ENCODE assay signal across 16 mouse cellular contexts in the genomic region with DNA sequence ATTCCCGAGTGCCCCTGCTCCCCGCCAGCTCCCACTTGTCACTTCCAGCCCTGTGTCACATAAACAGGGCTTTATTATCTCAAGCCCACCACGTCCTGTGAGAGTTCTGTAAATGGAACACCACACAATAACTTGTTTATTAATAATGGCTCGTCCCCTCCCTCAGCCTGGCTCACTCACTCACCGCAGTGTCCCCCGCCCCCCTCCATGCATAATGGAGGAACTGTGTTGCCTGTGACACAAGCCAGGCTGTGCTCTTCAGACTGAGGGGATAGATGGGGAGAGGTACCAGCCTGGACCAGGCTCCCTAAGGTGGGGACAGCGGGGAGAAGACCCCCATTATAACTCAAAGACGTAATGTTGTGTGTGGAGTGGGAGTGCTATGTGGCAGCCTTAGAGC. TPM values are rescaled to one million over a fixed set of nuclear protein-coding genes. Genes with fewer than 3 reads are reported as not detected.
A peak's percentile ranks its signal among the peaks of the same experiment; 100 is the strongest.
DNase-seq lines count a peak whose midpoint lies in the region; ATAC-seq and TF ChIP-seq lines count a peak whose summit lies in the region.
"Had no signal": no experiment of that assay in that cellular context is flagged by ENCODE, and none has a peak within 500 bp of the region (broad histone marks: within the 10 kb centered on the region; RNA-seq: fewer than 3 reads in every experiment).

No protein-coding gene starts in this region.

- no peak overlapping the region for H3K9ac ChIP-seq in heart, embryonic 16.5 days (ENCODE audit: low read length)
- H3K9ac ChIP-seq in heart, adult 2 months (ENCODE audit: low read depth, low read length): no peak overlapping the region
- H3K9ac ChIP-seq in hindbrain, embryonic 12.5 days: no peak overlapping the region
- H3K9ac ChIP-seq in neural tube, embryonic 15.5 days (replicated peaks): no peak overlapping the region
- H3K9ac ChIP-seq: heart, embryonic 15.5 days; intestine, embryonic 15.5 days had no signal

- TF ChIP-seq CTCF in heart, adult 2 months (IDR thresholded peaks at IDR 0.05): no peak

- no peak for ATAC-seq in heart, embryonic 16.5 days (replicated peaks; ENCODE audit: extremely low read depth, insufficient read depth, low FRiP score)
- peak; percentile 51; the same call in 1 of the 2 replicates for ATAC-seq in hindbrain, embryonic 12.5 days (ENCODE audit: low FRiP score)
- ATAC-seq in neural tube, embryonic 15.5 days (ENCODE audit: low FRiP score): peak; percentile 26; the same call in 1 of the 2 replicates
- ATAC-seq: intestine, embryonic 15.5 days had no signal

- no peak overlapping the region for H3K4me3 ChIP-seq in heart, embryonic 16.5 days (ENCODE audit: low read length)
- no peak overlapping the region for H3K4me3 ChIP-seq in heart, adult 2 months
- no peak overlapping the region for H3K4me3 ChIP-seq in hindbrain, embryonic 12.5 days
- H3K4me3 ChIP-seq in neural tube, embryonic 15.5 days (replicated peaks): no peak overlapping the region
- H3K4me3 ChIP-seq: heart, embryonic 15.5 days; intestine, embryonic 15.5 days had no signal

- H3K36me3 ChIP-seq in heart, embryonic 16.5 days (ENCODE audit: control insufficient read depth, insufficient read depth): no peaks in the 10 kb centered on the region
- H3K36me3 ChIP-seq in heart, adult 2 months (ENCODE audit: control insufficient read depth, insufficient read depth, low read length): no peaks in the 10 kb centered on the region
- H3K36me3 ChIP-seq in hindbrain, embryonic 12.5 days: no peaks in the 10 kb centered on the region
- no peaks in the 10 kb centered on the region for H3K36me3 ChIP-seq in neural tube, embryonic 15.5 days
- H3K36me3 ChIP-seq: heart, embryonic 15.5 days; intestine, embryonic 15.5 days had no signal

- 0 out of 2 replicates have a peak overlapping the region, but pooled peaks have one; percentile 20 for H3K4me2 ChIP-seq in heart, embryonic 16.5 days (ENCODE audit: low read depth, low read length)
- H3K4me2 ChIP-seq in hindbrain, embryonic 12.5 days (replicated peaks): peak overlapping the region; percentile 19; the same call in 1 of the 2 replicates
- no peak overlapping the region for H3K4me2 ChIP-seq in neural tube, embryonic 15.5 days
- H3K4me2 ChIP-seq: heart, embryonic 15.5 days; intestine, embryonic 15.5 days had no signal

- no peak for DNase-seq in heart, adult 2 months
- peak; percentile 69 for DNase-seq in retina, postnatal 1 day
- no peak for DNase-seq in retina, embryonic 14.5 days (ENCODE audit: low spot score)
- DNase-seq in adrenal gland, adult (ENCODE audit: inconsistent age in 2 of 2, low spot score in 1 of 2): no peak
- DNase-seq in adrenal gland, postnatal 36 days: no peak
- DNase-seq: cerebellum, adult 9-10 months; gastrocnemius, postnatal 10 days; liver; lung, adult 2 months had no signal

- H3K27ac ChIP-seq in heart, embryonic 16.5 days (ENCODE audit: low read length): no peak overlapping the region
- no peak overlapping the region for H3K27ac ChIP-seq in heart, adult 2 months
- H3K27ac ChIP-seq in hindbrain, embryonic 12.5 days: peak overlapping the region; percentile 37
- no peak overlapping the region for H3K27ac ChIP-seq in neural tube, embryonic 15.5 days (replicated peaks)
- H3K27ac ChIP-seq: heart, embryonic 15.5 days; intestine, embryonic 15.5 days; kidney, postnatal 0 days; macrophage had no signal

- H3K4me1 ChIP-seq in heart, embryonic 16.5 days (ENCODE audit: control insufficient read depth, insufficient read depth, low read length): no peaks in the 10 kb centered on the region
- no peaks in the 10 kb centered on the region for H3K4me1 ChIP-seq in heart, adult 2 months (ENCODE audit: control insufficient read depth, insufficient read depth, low read length)
- peaks cover 58% of the 10 kb centered on the region for H3K4me1 ChIP-seq in hindbrain, embryonic 12.5 days
- H3K4me1 ChIP-seq in neural tube, embryonic 15.5 days: peaks cover 42% of the 10 kb centered on the region
- H3K4me1 ChIP-seq: heart, embryonic 15.5 days; intestine, embryonic 15.5 days had no signal

- H3K9me3 ChIP-seq in heart, embryonic 16.5 days (replicated peaks; ENCODE audit: control insufficient read depth, low read length): no peaks in the 10 kb centered on the region
- H3K9me3 ChIP-seq in hindbrain, embryonic 12.5 days (replicated peaks): no peaks in the 10 kb centered on the region
- H3K9me3 ChIP-seq in neural tube, embryonic 15.5 days (replicated peaks): no peaks in the 10 kb centered on the region
- H3K9me3 ChIP-seq: heart, embryonic 15.5 days; intestine, embryonic 15.5 days had no signal

- 0 out of 2 replicates have a peak, but pooled peaks cover 12% of the 10 kb centered on the region for H3K27me3 ChIP-seq in heart, embryonic 16.5 days (ENCODE audit: control insufficient read depth, insufficient read depth, low read length)
- H3K27me3 ChIP-seq in heart, adult 2 months (ENCODE audit: control insufficient read depth, insufficient read depth, low read length): no peaks in the 10 kb centered on the region
- H3K27me3 ChIP-seq in hindbrain, embryonic 12.5 days: no peaks in the 10 kb centered on the region
- H3K27me3 ChIP-seq in neural tube, embryonic 15.5 days (replicated peaks): no peaks in the 10 kb centered on the region
- H3K27me3 ChIP-seq: intestine, embryonic 15.5 days had no signal

- no peaks in the 10 kb centered on the region for H3K79me2 ChIP-seq in heart, adult 2 months (replicated peaks; ENCODE audit: control insufficient read depth, insufficient read depth, low read length)

- TF ChIP-seq POLR2A in heart, adult 2 months (IDR thresholded peaks at IDR 0.05; ENCODE audit: insufficient read depth, low read depth, low read length): no peak

- intact Hi-C loops in heart, adult 2 months (cut with DNase I): no loop called here

- no peak for TF ChIP-seq EP300 in heart, adult 2 months (IDR thresholded peaks at IDR 0.05; ENCODE audit: insufficient read depth, low read depth, low read length)

- 46% methylated on average over 8 of the region's 8 CpGs for WGBS in heart, embryonic 16.5 days
- WGBS in heart, adult 2 months: 50% methylated on average over 8 of the region's 8 CpGs
- 47% methylated on average over 8 of the region's 8 CpGs for WGBS in hindbrain, embryonic 12.5 days
- 40% methylated on average over 8 of the region's 8 CpGs for whole genome bisulfite sequencing in neural tube, embryonic 15.5 days

RNA-seq across cellular contexts. Expression of a gene that starts 34.3 kb away (rescaled TPM):
- polyA plus RNA-seq in heart, embryonic 16.5 days (2015; fragmentation: Nextera tagmentation; extraction: Ambion mirVana): 0.32 and 0.38 TPM in 2 replicates
- under 1 TPM; 0.10 to 0.14 TPM for total RNA-seq in heart, adult 2 months (2021)
- polyA plus RNA-seq in heart, adult 2 months (2012; rRNA removed): 0.32 and 0.39 TPM in 2 replicates
- 50.6 and 50.7 TPM in 2 replicates for polyA plus RNA-seq in hindbrain, embryonic 12.5 days (2016; fragmentation: Nextera tagmentation; extraction: Ambion mirVana)
- polyA plus RNA-seq in neural tube, embryonic 15.5 days (2015; fragmentation: Nextera tagmentation; extraction: Ambion mirVana): 30.7 and 37.6 TPM in 2 replicates
- 1 to 10 TPM; 2.7 to 5.0 TPM for total RNA-seq in adrenal gland, postnatal 36 days (2021)
- polyA plus RNA-seq: macrophage had no signal

Comparison
In these comparisons a context has a peak if more than half of its experiments do, and no peak if none do; other contexts are left out.
1. RNA of a gene that starts 34.3 kb away (polyA plus RNA-seq): 50.6 to 50.7 TPM in hindbrain, embryonic 12.5 days and 30.7 to 37.6 TPM in neural tube, embryonic 15.5 days; 0.32 to 0.39 TPM in heart, adult 2 months and 0.32 to 0.38 TPM in heart, embryonic 16.5 days; every median in the first group is over 10 times any median in the second.